Mouse (Mus musculus): ENCODE measurements around the gene P2rx7. TPM values are rescaled to one million over a fixed set of nuclear protein-coding genes. Genes with fewer than 3 reads are reported as not detected.

The P2rx7 gene
- polyA plus RNA-seq, 1 experiment from 2014 or later = 1.8 TPM

Small RNA genes lying within 50 kb of the gene (microRNA-seq; reads per million reads assigned to microRNA genes)
- gene Mir8115 = not detected

Other genes starting within 250 kb of the P2rx7 start
- 44.3 and 45.9 TPM in 2 replicates for gene Anapc7, start 222.2 kb upstream of the P2rx7 start, polyA plus RNA-seq (2015; fragmentation: Nextera tagmentation; extraction: Ambion mirVana)
- 44.4 and 45.6 TPM in 2 replicates for gene Atp2a2, start 141.7 kb upstream of the P2rx7 start, polyA plus RNA-seq (2015; fragmentation: Nextera tagmentation; extraction: Ambion mirVana)
- gene Ift81, start 29.4 kb upstream of the P2rx7 start, polyA plus RNA-seq (2015; fragmentation: Nextera tagmentation; extraction: Ambion mirVana) = 71.6 and 86.7 TPM in 2 replicates
- 14.6 and 15.3 TPM in 2 replicates for gene P2rx4, start 63.6 kb downstream of the P2rx7 start, polyA plus RNA-seq (2015; fragmentation: Nextera tagmentation; extraction: Ambion mirVana)
- gene Camkk2, start 135.5 kb downstream of the P2rx7 start, polyA plus RNA-seq (2015; fragmentation: Nextera tagmentation; extraction: Ambion mirVana) = 63.4 and 69.5 TPM in 2 replicates
- gene Anapc5, start 177.4 kb downstream of the P2rx7 start, polyA plus RNA-seq (2015; fragmentation: Nextera tagmentation; extraction: Ambion mirVana) = 520 and 546 TPM in 2 replicates
- 48.3 and 50.7 TPM in 2 replicates for gene Rnf34, start 206.1 kb downstream of the P2rx7 start, polyA plus RNA-seq (2015; fragmentation: Nextera tagmentation; extraction: Ambion mirVana)

All from midbrain, embryonic 16.5 days (tissue).